In genomic region chr2:168970131-168970530, GRCm38 (mm10) we compare ENCODE assay signal across 27 mouse cellular contexts. TPM values are rescaled to one million over a fixed set of nuclear protein-coding genes. Genes with fewer than 3 reads are reported as not detected.
DNase-seq lines count a peak whose midpoint lies in the region; ATAC-seq and TF ChIP-seq lines count a peak whose summit lies in the region.
"Had no signal": no experiment of that assay in that cellular context is flagged by ENCODE, and none has a peak within 500 bp of the region (broad histone marks: within the 10 kb centered on the region; RNA-seq: fewer than 3 reads in every experiment).

No protein-coding gene starts in this region.

- no peaks in the 10 kb centered on the region for H3K4me1 ChIP-seq in heart, embryonic 12.5 days (replicated peaks)
- H3K4me1 ChIP-seq in testis, adult 2 months (ENCODE audit: control insufficient read depth, insufficient read depth, low read length): peaks cover 3% of the 10 kb centered on the region
- H3K4me1 ChIP-seq in ES-E14 (ENCODE audit: control insufficient read depth in 2 of 2, insufficient read depth in 2 of 2, low read length in 2 of 2, poor library complexity in 1 of 2): peaks cover 0 to 19% of the 10 kb centered on the region in 2 experiments; a peak in 2 of 4 replicates
- H3K4me1 ChIP-seq in forebrain, embryonic 16.5 days (replicated peaks; ENCODE audit: control insufficient read depth, insufficient read depth, low read length): no peaks in the 10 kb centered on the region
- H3K4me1 ChIP-seq: embryonic facial prominence, embryonic 12.5 days; embryonic facial prominence, embryonic 15.5 days; forebrain, embryonic 12.5 days; forebrain, embryonic 15.5 days; hindbrain, embryonic 15.5 days had no signal

- ATAC-seq in heart, embryonic 12.5 days (ENCODE audit: insufficient number of reproducible peaks, low FRiP score): no peak
- ATAC-seq in forebrain, embryonic 16.5 days: no peak
- ATAC-seq in erythroblast, adult 5-6 weeks (replicated peaks; ENCODE audit: low FRiP score, poor library complexity, severe bottlenecking): no peak
- ATAC-seq: forebrain, embryonic 15.5 days had no signal

- 0 out of 2 replicates have a peak, but pooled peaks cover 3% of the 10 kb centered on the region for H3K9me3 ChIP-seq in heart, embryonic 12.5 days (replicated peaks)
- H3K9me3 ChIP-seq in ES-E14 (ENCODE audit: control insufficient read depth, insufficient read depth, low read depth, low read length): no peaks in the 10 kb centered on the region
- H3K9me3 ChIP-seq in forebrain, embryonic 16.5 days (ENCODE audit: control insufficient read depth, low read length): peaks cover 9% of the 10 kb centered on the region; the same call in 1 of the 2 replicates
- H3K9me3 ChIP-seq: embryonic facial prominence, embryonic 15.5 days; heart, embryonic 10.5 days had no signal

- in situ Hi-C loops in ES-E14 (cut with MboI; ENCODE audit: low sequenced_read_pairs in 2 of 2, unreplicated experiment in 2 of 2): no loop called here

- TF ChIP-seq POLR2A in testis, adult 2 months (IDR thresholded peaks at IDR 0.05; ENCODE audit: control insufficient read depth, low read depth, low read length): no peak; the same call in 1 of the 2 replicates

- H3K4me2 ChIP-seq in heart, embryonic 12.5 days: no peak overlapping the region
- no peak overlapping the region for H3K4me2 ChIP-seq in forebrain, embryonic 16.5 days (ENCODE audit: low read length)
- H3K4me2 ChIP-seq: embryonic facial prominence, embryonic 12.5 days; embryonic facial prominence, embryonic 15.5 days; forebrain, embryonic 12.5 days; forebrain, embryonic 15.5 days; hindbrain, embryonic 15.5 days had no signal

- no peak for TF ChIP-seq CTCF in testis, adult 2 months (IDR thresholded peaks at IDR 0.05; ENCODE audit: control insufficient read depth, insufficient read depth, insufficient replicate concordance, low read depth, low read length)

- no peak overlapping the region for H3K4me3 ChIP-seq in heart, embryonic 12.5 days
- H3K4me3 ChIP-seq in testis, adult 2 months (ENCODE audit: control insufficient read depth, low read depth, low read length): peak overlapping the region; percentile 87
- peak overlapping the region; percentile 43 to 55 for H3K4me3 ChIP-seq in ES-E14 (ENCODE audit: insufficient read depth in 1 of 2, low read depth in 1 of 2, low read length in 2 of 2, poor library complexity in 1 of 2, severe bottlenecking in 1 of 2)
- H3K4me3 ChIP-seq in forebrain, embryonic 16.5 days (replicated peaks; ENCODE audit: low read length): no peak overlapping the region
- H3K4me3 ChIP-seq: embryonic facial prominence, embryonic 12.5 days; embryonic facial prominence, embryonic 15.5 days; erythroblast, embryonic 14.5 days; forebrain, embryonic 12.5 days; forebrain, embryonic 15.5 days; heart, embryonic 10.5 days; hindbrain, embryonic 15.5 days had no signal

- WGBS in heart, embryonic 12.5 days: 92% methylated on average over 20 of the region's 20 CpGs
- WGBS in forebrain, embryonic 16.5 days: 97% methylated on average over 20 of the region's 20 CpGs

- no peaks in the 10 kb centered on the region for H3K27me3 ChIP-seq in heart, embryonic 12.5 days (replicated peaks)
- H3K27me3 ChIP-seq in testis, adult 2 months (ENCODE audit: control insufficient read depth, insufficient read depth, low read length): no peaks in the 10 kb centered on the region
- H3K27me3 ChIP-seq in forebrain, embryonic 16.5 days (replicated peaks; ENCODE audit: control insufficient read depth, insufficient read depth, low read length): no peaks in the 10 kb centered on the region
- H3K27me3 ChIP-seq: CH12.LX; embryonic facial prominence, embryonic 12.5 days; embryonic facial prominence, embryonic 15.5 days; forebrain, embryonic 15.5 days; hindbrain, embryonic 15.5 days had no signal

- H3K27ac ChIP-seq in heart, embryonic 12.5 days (ENCODE audit: poor library complexity, severe bottlenecking): no peak overlapping the region
- H3K27ac ChIP-seq in testis, adult 2 months (ENCODE audit: control insufficient read depth, insufficient read depth, low read depth, low read length): no peak overlapping the region
- H3K27ac ChIP-seq in ES-E14 (ENCODE audit: insufficient read depth, low read depth, low read length, poor library complexity, severe bottlenecking): peak overlapping the region; percentile 30
- H3K27ac ChIP-seq in forebrain, embryonic 16.5 days (ENCODE audit: low read length): no peak overlapping the region
- H3K27ac ChIP-seq: embryonic facial prominence, embryonic 12.5 days; embryonic facial prominence, embryonic 15.5 days; forebrain, embryonic 12.5 days; forebrain, embryonic 15.5 days; heart, embryonic 10.5 days; hindbrain, embryonic 15.5 days had no signal

- no peaks in the 10 kb centered on the region for H3K36me3 ChIP-seq in heart, embryonic 12.5 days
- H3K36me3 ChIP-seq in testis, adult 2 months (ENCODE audit: control insufficient read depth, insufficient read depth, low read length): no peaks in the 10 kb centered on the region
- H3K36me3 ChIP-seq in ES-E14 (ENCODE audit: control insufficient read depth, insufficient read depth, low read length, poor library complexity, severe bottlenecking): peaks cover 3% of the 10 kb centered on the region; the same call in 1 of the 2 replicates
- no peaks in the 10 kb centered on the region for H3K36me3 ChIP-seq in forebrain, embryonic 16.5 days (ENCODE audit: control insufficient read depth, insufficient read depth)
- H3K36me3 ChIP-seq: embryonic facial prominence, embryonic 12.5 days; embryonic facial prominence, embryonic 15.5 days; forebrain, embryonic 12.5 days; forebrain, embryonic 15.5 days; heart, embryonic 10.5 days; hindbrain, embryonic 15.5 days had no signal

- H3K9ac ChIP-seq in heart, embryonic 12.5 days: no peak overlapping the region
- peak overlapping the region; percentile 68 for H3K9ac ChIP-seq in ES-E14 (ENCODE audit: insufficient read depth, low read depth, low read length, poor library complexity, severe bottlenecking)
- H3K9ac ChIP-seq in forebrain, embryonic 16.5 days (replicated peaks; ENCODE audit: low read depth, low read length): no peak overlapping the region
- H3K9ac ChIP-seq: embryonic facial prominence, embryonic 12.5 days; embryonic facial prominence, embryonic 15.5 days; forebrain, embryonic 12.5 days; forebrain, embryonic 15.5 days; hindbrain, embryonic 15.5 days had no signal

- peak; percentile 9 for DNase-seq in heart, adult 8-10 months (ENCODE audit: low spot score)
- DNase-seq in testis, postnatal 10 days (ENCODE audit: low spot score): no peak
- DNase-seq in ES-E14 (ENCODE audit: low read depth, low spot score): no peak
- DNase-seq in yolk sac, embryonic 10.5 days (ENCODE audit: low spot score): peak; percentile 69
- DNase-seq: adrenal gland, postnatal 10 days; adrenal gland, postnatal 36 days; B cell, adult 2 months; cerebellum, adult 18-20 months; cerebellum, adult 9-11 months; cerebellum, postnatal 25 days; gastrocnemius, postnatal 10 days; gastrocnemius, postnatal 36 days; heart, postnatal 36 days; kidney, adult 11 months; kidney, adult 9 months had no signal

TF ChIP-seq in ES-E14, 5 proteins besides CTCF, POLR2A, EP300 and RAD21:
- TF ChIP-seq HCFC1 (IDR thresholded peaks at IDR 0.05; ENCODE audit: borderline replicate concordance, insufficient read depth, low read length) (no peak), ZC3H11A (IDR thresholded peaks at IDR 0.05; ENCODE audit: borderline replicate concordance, low read depth, low read length) (no peak), MAFK (IDR thresholded peaks at IDR 0.05; ENCODE audit: insufficient read depth, low read depth, low read length) (no peak), ZNF384 (IDR thresholded peaks at IDR 0.05; ENCODE audit: low read depth, low read length) (no peak), CHD2 (IDR thresholded peaks at IDR 0.05; ENCODE audit: low read depth, low read length) (no peak)

RNA-seq across cellular contexts. Expression of gene Zfp64, which starts 14.7 kb away (rescaled TPM):
- 1 to 10 TPM; 6.4 to 8.6 (median 7.9) TPM for total RNA-seq in heart, adult 8-10 months (2022)
- polyA plus RNA-seq in heart, embryonic 12.5 days (2016; fragmentation: Nextera tagmentation; extraction: Ambion mirVana): 20.8 and 21.0 TPM in 2 replicates
- polyA plus RNA-seq in testis, adult 2 months (2012; rRNA removed): 3.1 and 3.4 TPM in 2 replicates
- 54.4 and 57.3 TPM in 2 replicates for total RNA-seq in ES-E14 (2012; rRNA removed)
- 32.7 and 33.3 TPM in 2 replicates for polyA plus RNA-seq in forebrain, embryonic 16.5 days (2015; fragmentation: Nextera tagmentation; extraction: Ambion mirVana)
- total RNA-seq in erythroblast, adult 5-6 weeks (2015; ENCODE audit: low replicate concordance): 3.1 and 3.5 TPM in 2 replicates
- total RNA-seq in erythroblast, adult 5-6 weeks (2017; ENCODE audit: low replicate concordance): 4.2 and 4.3 TPM in 2 replicates

Comparison
In these comparisons a context has a peak if more than half of its experiments do, and no peak if none do; other contexts are left out.
1. DNase-seq: peak in heart, adult 8-10 months (single experiment) and yolk sac, embryonic 10.5 days (single experiment); none in testis, postnatal 10 days (single experiment) and ES-E14 (single experiment).
2. H3K4me3 ChIP-seq: peak in testis, adult 2 months (single experiment) and ES-E14 (2 of 2); none in heart, embryonic 12.5 days (single experiment) and forebrain, embryonic 16.5 days (single experiment).